Mouse (Mus musculus) heart, embryonic 13.5 days (tissue): ENCODE measurements around the gene Rps3. TPM values are rescaled to one million over a fixed set of nuclear protein-coding genes. Genes with fewer than 3 reads are reported as not detected.
A peak's percentile ranks its signal among the peaks of the same experiment; 100 is the strongest.
"Not testable (repeated sequence)": the region's sequence is repeated elsewhere in the genome, so short reads cannot be mapped to it uniquely, and the experiment has no call there.

Source experiments
- ATAC-seq: fragments of 200-750 bp; cut with Nextera tagmentation; 2 replicates; pipeline ENCODE4 v1.8.0; 2017; ENCODE audit warnings: moderate TSS enrichment; ENCODE audit not compliant: insufficient number of reproducible peaks, low FRiP score, low TSS enrichment; ENCODE audit errors: extremely low read depth
- H3K27ac ChIP-seq: fragments of 300-500 bp; sonication (generic); replicated peaks from 2 replicates; pipeline ENCODE4 v1.5.1; 2015; ENCODE audit warnings: moderate library complexity, mild to moderate bottlenecking, inconsistent platforms
- H3K27me3 ChIP-seq: fragments of 300-500 bp; sonication (generic); replicated peaks from 2 replicates; pipeline ENCODE4 v1.6.1; 2015; ENCODE audit warnings: mild to moderate bottlenecking, inconsistent platforms
- H3K36me3 ChIP-seq: fragments of 300-500 bp; sonication (generic); 2 replicates; pipeline ENCODE4 v1.6.1; 2015; ENCODE audit warnings: mild to moderate bottlenecking, inconsistent platforms
- H3K4me1 ChIP-seq: fragments of 300-500 bp; sonication (generic); 2 replicates; pipeline ENCODE4 v1.6.1; 2015; ENCODE audit warnings: inconsistent platforms
- H3K4me2 ChIP-seq: fragments of 300-500 bp; sonication (generic); 2 replicates; pipeline ENCODE4 v1.6.1; 2015; ENCODE audit warnings: inconsistent platforms, mild to moderate bottlenecking, moderate library complexity
- H3K4me3 ChIP-seq: fragments of 300-500 bp; sonication (generic); 2 replicates; pipeline ENCODE4 v1.5.1; 2015; ENCODE audit warnings: moderate library complexity, mild to moderate bottlenecking, inconsistent platforms
- H3K9ac ChIP-seq: fragments of 300-500 bp; sonication (generic); 2 replicates; pipeline ENCODE4 v1.6.1; 2015; ENCODE audit warnings: inconsistent platforms, mild to moderate bottlenecking, moderate library complexity
- H3K9me3 ChIP-seq: fragments of 300-500 bp; sonication (generic); 2 replicates; pipeline ENCODE4 v1.6.1; 2016; ENCODE audit warnings: inconsistent platforms
- WGBS: fragments of 180-500 bp; shearing (Covaris S2); methylation state at CpG from one replicate; pipeline ENCODE4 v1.1.7; 2015; ENCODE audit warnings: mixed read lengths; 5-methylcytosine and 5-hydroxymethylcytosine counted together
- polyA plus RNA-seq: library from polyadenylated mRNA; unstranded; fragments of >200 nt; fragmentation: Nextera tagmentation; extraction: Ambion mirVana; gene quantifications from 2 replicates; pipeline ENCODE4 v1.2.1, GENCODE M21; 2015

The Rps3 gene
- polyA plus RNA-seq, 1 experiment from 2014 or later, result 492 TPM

DNA sequence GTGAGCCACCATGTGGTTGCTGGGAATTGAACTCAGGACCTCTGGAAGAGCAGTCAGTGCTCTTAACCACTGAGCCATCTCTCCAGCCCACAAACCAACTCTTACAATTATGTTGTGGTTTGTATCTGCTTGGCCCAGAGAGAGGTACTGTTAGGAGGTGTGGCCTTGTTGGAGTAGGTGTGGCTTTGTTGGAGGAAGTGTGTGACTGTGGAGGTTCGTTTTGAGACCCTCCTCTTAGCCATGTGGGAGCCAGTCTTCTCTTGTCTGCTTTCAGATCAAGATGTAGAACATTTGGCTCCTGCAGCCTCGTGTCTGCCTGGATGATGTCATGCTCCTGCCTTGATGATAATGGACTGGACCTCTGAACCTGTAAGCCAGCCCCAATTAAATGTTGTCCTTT lies 24.6 kb upstream of the Rps3 start:
- not testable (repeated sequence) for H3K9ac ChIP-seq, ATAC-seq, H3K4me2 ChIP-seq, H3K27me3 ChIP-seq, H3K36me3 ChIP-seq, H3K4me3 ChIP-seq, H3K27ac ChIP-seq
- Histone ChIP-seq H3K9me3 (peaks cover 11% of the 10 kb centered on the region), H3K4me1 (peaks cover 10% of the 10 kb centered on the region)
- WGBS, result 8% methylated on average over 2 of the region's 2 CpGs

DNA sequence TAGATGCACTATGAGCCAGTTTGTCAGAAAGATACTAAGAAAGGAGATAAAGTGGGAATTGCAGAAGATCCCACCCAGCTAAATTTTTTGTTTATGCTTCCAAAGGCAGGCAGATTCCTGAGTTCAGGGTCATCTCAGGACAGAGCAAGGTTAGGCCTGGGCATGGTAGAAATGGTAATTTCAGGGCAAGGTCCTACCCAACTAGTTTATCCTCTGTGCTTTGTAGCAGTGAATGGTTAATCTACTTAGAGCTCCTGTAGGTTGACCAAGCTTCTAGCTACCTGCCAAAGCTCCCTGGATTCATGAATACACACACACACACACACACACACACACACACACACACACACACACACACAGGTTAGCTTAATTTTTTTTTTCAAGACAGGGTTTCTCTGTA lies 21.0 kb upstream of the Rps3 start:
- Histone ChIP-seq H3K4me3 (no peak overlapping the region), H3K27me3 (no peaks in the 10 kb centered on the region), H3K9ac (no peak overlapping the region), H3K36me3 (no peaks in the 10 kb centered on the region), H3K4me2 (no peak overlapping the region), H3K4me1 (peaks cover 3% of the 10 kb centered on the region; the same call in 1 of the 2 replicates), H3K9me3 (peaks cover 11% of the 10 kb centered on the region), H3K27ac (no peak overlapping the region)
- no peak for ATAC-seq

DNA sequence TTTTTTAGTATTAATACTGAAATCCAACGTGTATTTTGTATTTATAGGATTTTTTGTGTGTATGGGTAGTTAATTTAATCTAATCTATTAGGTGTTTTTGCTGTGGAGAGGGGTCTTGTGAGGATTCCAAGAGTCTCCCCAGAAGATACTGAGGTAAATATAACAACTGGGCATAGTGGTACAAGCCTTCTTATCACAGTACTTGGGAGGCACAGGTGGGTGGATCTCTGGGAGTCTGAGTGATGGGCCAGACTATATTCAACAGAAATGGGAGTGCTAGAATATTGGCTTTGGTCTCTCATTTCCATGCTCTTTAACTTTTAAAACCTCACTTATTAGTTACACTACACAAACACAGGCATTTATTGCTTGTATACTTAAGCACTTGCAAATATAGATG lies 17.6 kb upstream of the Rps3 start:
- H3K4me3 ChIP-seq, result no peak overlapping the region
- no peak overlapping the region for H3K27ac ChIP-seq
- H3K9ac ChIP-seq, result no peak overlapping the region
- H3K9me3 ChIP-seq, result no peaks in the 10 kb centered on the region
- H3K36me3 ChIP-seq, result no peaks in the 10 kb centered on the region
- ATAC-seq, result no peak
- 33% methylated on average over 1 of the region's 1 CpGs for WGBS
- no peaks in the 10 kb centered on the region for H3K27me3 ChIP-seq
- H3K4me1 ChIP-seq, result peaks cover 3% of the 10 kb centered on the region; the same call in 1 of the 2 replicates
- H3K4me2 ChIP-seq, result no peak overlapping the region

DNA sequence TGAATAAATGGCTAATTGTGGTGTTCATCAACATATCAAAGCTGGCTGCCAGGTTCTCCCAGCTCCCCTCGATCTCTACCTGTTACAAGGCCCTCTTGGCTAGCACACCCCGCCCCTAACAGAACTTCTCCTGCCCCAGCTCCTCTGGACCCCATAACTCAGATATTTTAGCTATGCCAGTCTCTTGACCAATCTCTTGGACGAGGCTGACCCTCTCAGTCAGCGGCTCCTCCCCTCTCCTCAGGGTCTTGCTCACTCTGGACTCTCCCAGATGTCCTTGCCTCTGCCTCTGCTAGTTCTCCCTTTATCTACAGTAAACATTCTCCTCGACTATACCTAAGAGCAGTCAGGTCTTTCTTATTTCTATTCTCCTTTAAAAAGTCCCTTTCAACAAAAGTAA lies 17.1 kb upstream of the Rps3 start:
- Histone ChIP-seq H3K36me3 (no peaks in the 10 kb centered on the region), H3K4me1 (peaks cover 3% of the 10 kb centered on the region; the same call in 1 of the 2 replicates), H3K27me3 (no peaks in the 10 kb centered on the region), H3K9ac (peak overlapping the region; percentile 66), H3K9me3 (no peaks in the 10 kb centered on the region), H3K4me3 (no peak overlapping the region), H3K4me2 (peak overlapping the region; percentile 10), H3K27ac (peak overlapping the region; percentile 33; the same call in 1 of the 2 replicates)
- no peak for ATAC-seq
- 17% methylated on average over 5 of the region's 5 CpGs for WGBS

DNA sequence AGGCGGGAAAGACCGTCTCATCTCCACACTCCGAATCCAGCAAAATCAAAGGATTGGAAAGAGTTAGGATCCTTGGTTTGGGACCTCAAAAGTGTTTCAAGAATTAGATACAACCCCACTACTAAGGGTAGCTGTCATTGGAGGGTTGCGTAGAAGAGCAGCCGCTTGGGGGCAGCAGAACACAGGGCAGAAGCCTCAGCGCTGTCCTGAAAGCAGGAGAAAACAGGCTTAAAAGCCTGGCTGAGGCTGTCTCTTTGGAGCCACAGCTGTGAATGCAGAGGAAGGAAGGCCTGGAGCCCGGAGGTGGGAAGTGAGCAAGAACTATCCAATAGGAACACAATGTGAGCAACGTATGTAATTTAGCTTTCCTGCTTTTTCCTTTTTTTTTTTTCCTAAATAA lies 16.7 kb upstream of the Rps3 start:
- no peak for ATAC-seq
- Histone ChIP-seq H3K27me3 (no peaks in the 10 kb centered on the region), H3K4me2 (peak overlapping the region; percentile 10; the same call in 1 of the 2 replicates), H3K4me1 (peaks cover 3% of the 10 kb centered on the region; the same call in 1 of the 2 replicates), H3K27ac (no peak overlapping the region), H3K4me3 (no peak overlapping the region), H3K9me3 (no peaks in the 10 kb centered on the region), H3K9ac (no peak overlapping the region), H3K36me3 (no peaks in the 10 kb centered on the region)
- 2% methylated on average over 8 of the region's 8 CpGs for WGBS

DNA sequence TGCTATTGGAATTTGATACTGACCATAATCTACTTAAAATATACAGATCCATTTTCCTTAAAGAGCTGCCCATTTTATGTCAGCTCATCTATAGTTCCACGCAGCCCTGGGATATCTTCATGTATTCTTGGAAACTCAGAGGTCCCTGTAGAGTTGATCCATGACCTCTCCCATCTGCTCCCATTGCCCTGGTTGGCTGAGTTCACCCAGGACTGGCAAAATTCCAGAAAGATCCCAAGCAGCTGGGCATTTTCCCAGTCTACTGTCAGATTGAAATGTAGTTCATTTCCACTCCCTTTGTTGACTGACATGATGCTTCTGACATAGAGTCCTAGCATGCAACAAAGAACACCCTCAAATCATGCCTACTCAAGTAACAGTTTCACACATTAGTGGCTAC lies 15.6 kb upstream of the Rps3 start:
- H3K4me3 ChIP-seq, result no peak overlapping the region
- H3K9me3 ChIP-seq, result no peaks in the 10 kb centered on the region
- peaks cover 3% of the 10 kb centered on the region; the same call in 1 of the 2 replicates for H3K4me1 ChIP-seq
- H3K9ac ChIP-seq, result no peak overlapping the region
- H3K36me3 ChIP-seq, result no peaks in the 10 kb centered on the region
- WGBS, result 58% methylated on average over 1 of the region's 1 CpGs
- H3K4me2 ChIP-seq, result no peak overlapping the region
- H3K27me3 ChIP-seq, result no peaks in the 10 kb centered on the region
- H3K27ac ChIP-seq, result no peak overlapping the region
- ATAC-seq, result no peak

DNA sequence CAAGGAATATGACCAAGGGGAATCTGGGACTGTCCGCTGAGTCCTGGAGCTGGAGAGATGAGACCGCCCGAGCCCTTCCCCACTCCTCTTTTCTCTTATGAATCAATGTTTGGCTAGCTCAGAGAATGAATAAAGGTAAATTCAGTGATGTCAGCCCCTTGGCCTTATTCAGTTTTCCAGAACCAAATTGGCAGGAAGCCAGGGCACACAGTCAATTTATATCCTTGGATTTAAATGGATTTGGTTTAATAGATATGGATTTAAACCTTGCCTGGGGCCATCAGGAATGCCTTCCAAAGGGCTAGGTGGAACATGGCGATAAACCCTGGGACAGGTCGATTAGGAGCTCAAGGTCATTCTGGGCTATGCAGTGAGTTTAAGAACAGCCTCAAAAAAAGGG lies 6.2 kb upstream of the Rps3 start:
- 73% methylated on average over 5 of the region's 5 CpGs for WGBS
- H3K9ac ChIP-seq, result no peak overlapping the region
- peaks cover 8% of the 10 kb centered on the region for H3K9me3 ChIP-seq
- H3K27me3 ChIP-seq, result no peaks in the 10 kb centered on the region
- H3K36me3 ChIP-seq, result no peaks in the 10 kb centered on the region
- ATAC-seq, result no peak
- H3K4me3 ChIP-seq, result no peak overlapping the region
- no peak overlapping the region for H3K27ac ChIP-seq
- no peak overlapping the region for H3K4me2 ChIP-seq
- H3K4me1 ChIP-seq, result peaks cover 4% of the 10 kb centered on the region; the same call in 1 of the 2 replicates

DNA sequence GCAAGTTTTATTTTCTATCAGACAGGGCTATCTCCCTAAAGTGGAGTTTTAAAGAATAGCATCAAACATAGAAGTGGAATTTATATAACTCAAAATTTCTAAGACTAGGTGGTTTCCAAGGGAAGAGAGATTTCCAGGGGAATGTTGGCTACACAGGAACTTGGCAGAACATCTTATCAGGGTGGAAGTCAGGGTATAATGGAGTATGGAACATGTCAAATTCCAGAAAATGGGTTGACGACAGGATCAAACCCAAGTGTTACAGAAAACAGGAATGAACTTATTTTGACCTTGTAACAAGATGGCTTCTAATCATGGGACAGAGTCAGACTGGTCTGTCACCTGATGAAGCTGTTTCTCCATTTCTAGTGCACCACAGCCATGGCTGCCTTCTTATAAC lies 1.1 kb upstream of the Rps3 start:
- 38% methylated on average over 1 of the region's 1 CpGs for WGBS
- H3K4me1 ChIP-seq, result peaks cover 43% of the 10 kb centered on the region
- ATAC-seq, result no peak
- no peak overlapping the region for H3K9ac ChIP-seq
- no peak overlapping the region for H3K4me2 ChIP-seq
- H3K36me3 ChIP-seq, result peaks cover 27% of the 10 kb centered on the region
- H3K27ac ChIP-seq, result peak overlapping the region; percentile 16; the same call in 1 of the 2 replicates
- no peak overlapping the region for H3K4me3 ChIP-seq
- no peaks in the 10 kb centered on the region for H3K9me3 ChIP-seq
- no peaks in the 10 kb centered on the region for H3K27me3 ChIP-seq

DNA sequence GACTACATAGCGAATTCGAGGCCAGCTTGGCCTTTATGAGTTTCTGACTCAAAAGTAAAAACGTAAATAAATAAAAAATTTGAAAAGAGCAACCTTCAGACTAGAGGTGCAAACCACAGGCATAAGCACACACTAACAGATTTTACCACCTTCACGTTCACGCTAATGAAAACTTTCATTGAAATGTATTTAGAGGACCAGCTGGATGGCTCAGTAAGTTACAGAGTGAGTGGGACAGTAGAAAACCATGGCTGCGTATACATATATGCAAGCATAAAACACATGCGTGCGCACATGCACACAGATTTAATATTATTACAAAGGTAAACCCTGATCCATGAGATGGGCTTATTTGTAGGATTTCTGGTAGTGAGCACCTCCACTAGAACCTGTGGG lies 384 bp upstream of the Rps3 start:
- H3K27me3 ChIP-seq, result no peaks in the 10 kb centered on the region
- ATAC-seq, result no peak
- no peaks in the 10 kb centered on the region for H3K9me3 ChIP-seq
- H3K4me2 ChIP-seq, result peak overlapping the region; percentile 62
- H3K9ac ChIP-seq, result no peak overlapping the region
- H3K27ac ChIP-seq, result peak overlapping the region; percentile 13; the same call in 1 of the 2 replicates
- peaks cover 49% of the 10 kb centered on the region for H3K4me1 ChIP-seq
- peaks cover 35% of the 10 kb centered on the region for H3K36me3 ChIP-seq
- 44% methylated on average over 8 of the region's 8 CpGs for WGBS
- H3K4me3 ChIP-seq, result peak overlapping the region; percentile 65

DNA sequence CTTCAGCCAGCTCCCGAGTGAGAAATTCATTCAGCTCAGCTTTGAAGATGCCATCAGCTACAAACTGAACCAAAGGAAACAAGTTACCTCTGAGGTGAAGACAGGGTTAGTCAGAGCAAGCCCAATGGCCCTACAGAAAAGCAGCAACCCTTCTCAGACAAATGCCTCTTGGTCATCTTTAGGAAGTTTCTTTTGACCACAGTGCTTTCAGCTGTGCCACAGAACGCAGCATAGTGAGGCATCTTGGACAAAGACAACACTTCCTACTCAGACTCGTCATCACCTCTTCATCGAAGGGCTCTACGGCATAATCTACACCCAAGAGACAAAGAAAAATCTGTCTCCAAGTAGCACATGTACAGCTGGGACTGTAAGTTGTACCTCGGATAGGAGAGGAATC lies 901 bp downstream of the Rps3 start:
- Histone ChIP-seq H3K4me2 (peak overlapping the region; percentile 78), H3K27ac (peak overlapping the region; percentile 81), H3K36me3 (peaks cover 48% of the 10 kb centered on the region), H3K9ac (peak overlapping the region; percentile 88), H3K27me3 (no peaks in the 10 kb centered on the region), H3K4me1 (peaks cover 56% of the 10 kb centered on the region), H3K4me3 (peak overlapping the region; percentile 65), H3K9me3 (no peaks in the 10 kb centered on the region)
- WGBS, result 1% methylated on average over 6 of the region's 6 CpGs
- ATAC-seq, result no peak

DNA sequence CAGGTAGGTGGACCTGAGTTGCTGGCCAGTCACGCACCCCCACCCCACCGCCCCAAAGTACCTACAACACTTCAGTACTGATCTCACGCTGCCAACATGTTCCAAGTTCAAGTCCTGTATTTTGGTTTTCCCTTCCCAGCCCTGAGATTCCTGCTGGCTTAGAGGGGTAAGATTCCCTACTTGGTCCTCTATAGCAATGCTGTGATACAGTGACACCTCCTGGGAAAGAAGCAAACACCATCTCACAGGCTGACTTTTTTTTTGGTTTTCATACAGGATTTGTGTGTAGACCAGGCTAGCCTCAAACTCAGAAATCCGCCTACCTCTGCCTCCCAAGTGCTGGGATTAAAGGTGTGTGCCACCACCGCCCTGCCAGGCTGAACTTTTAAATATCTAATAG lies 6.3 kb downstream of the Rps3 start:
- WGBS, result 82% methylated on average over 5 of the region's 5 CpGs

DNA sequence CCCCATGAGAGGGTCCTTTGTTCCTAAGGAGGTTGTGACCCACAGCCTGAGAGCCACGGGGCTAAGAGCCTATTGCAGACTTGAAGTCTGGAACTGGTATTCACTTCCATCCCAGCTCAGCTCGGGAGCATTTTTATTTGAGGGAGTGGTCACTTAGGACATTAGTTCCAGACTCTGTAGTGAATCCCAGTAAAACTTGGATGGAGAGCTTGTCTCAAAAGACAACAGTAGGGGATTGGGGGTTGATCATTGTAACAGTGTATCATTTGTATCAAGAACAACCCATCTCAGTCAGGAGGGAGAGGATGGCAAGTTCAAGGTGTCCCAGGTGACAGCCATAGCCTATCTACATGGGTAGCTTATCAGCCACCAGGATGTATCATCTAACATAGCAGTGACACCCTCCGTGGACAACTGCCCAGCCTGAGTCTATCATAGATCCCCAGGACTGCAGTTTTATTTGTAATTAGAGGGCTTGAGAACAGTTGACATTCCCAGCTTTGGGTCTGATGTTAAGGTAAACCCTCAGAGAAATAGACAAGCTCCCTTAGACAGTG lies 6.9 kb downstream of the Rps3 start:
- WGBS, result 31% methylated on average over 3 of the region's 3 CpGs
- Histone ChIP-seq H3K9ac (no peak overlapping the region), H3K4me1 (peaks cover 73% of the 10 kb centered on the region), H3K27ac (0 out of 2 replicates have a peak overlapping the region, but pooled peaks have one; percentile 15), H3K36me3 (peaks cover 88% of the 10 kb centered on the region), H3K9me3 (no peaks in the 10 kb centered on the region), H3K4me2 (no peak overlapping the region), H3K4me3 (no peak overlapping the region), H3K27me3 (no peaks in the 10 kb centered on the region)
- ATAC-seq, result no peak

More for the DNA sequence above, 6.3 kb downstream of the Rps3 start:
- peaks cover 79% of the 10 kb centered on the region for H3K4me1 ChIP-seq
- ATAC-seq, result no peak
- no peak overlapping the region for H3K9ac ChIP-seq
- no peaks in the 10 kb centered on the region for H3K9me3 ChIP-seq
- no peak overlapping the region for H3K4me3 ChIP-seq
- H3K27ac ChIP-seq, result no peak overlapping the region
- no peaks in the 10 kb centered on the region for H3K27me3 ChIP-seq
- H3K36me3 ChIP-seq, result peaks cover 89% of the 10 kb centered on the region
- H3K4me2 ChIP-seq, result no peak overlapping the region
